In the genomic region with DNA sequence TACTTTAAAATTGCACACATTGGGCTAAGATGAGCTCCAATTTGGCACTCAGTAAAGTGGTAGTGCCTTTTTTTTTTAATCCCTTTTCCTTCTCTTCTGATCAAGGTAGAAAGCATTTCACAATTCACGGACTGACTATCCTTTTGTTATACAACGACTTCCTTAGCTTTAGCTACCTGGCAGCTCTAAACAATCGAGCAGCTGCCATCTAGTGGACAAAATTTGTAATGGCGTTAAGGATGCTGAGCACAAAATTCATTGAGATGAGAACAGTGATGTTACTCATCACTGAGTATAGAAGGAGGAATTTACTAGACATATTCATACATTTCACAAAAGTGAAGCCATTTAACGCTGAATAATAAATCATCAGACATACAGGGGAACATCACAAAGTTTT, we compare ENCODE assay signal across 9 mouse cellular contexts.
DNase-seq lines count a peak whose midpoint lies in the region; ATAC-seq and TF ChIP-seq lines count a peak whose summit lies in the region.
"Had no signal": no experiment of that assay in that cellular context is flagged by ENCODE, and none has a peak within 500 bp of the region (broad histone marks: within the 10 kb centered on the region; RNA-seq: fewer than 3 reads in every experiment).

No protein-coding gene starts in this region.

- in situ Hi-C loops in Patski (cut with MboI; ENCODE audit: low pct_unique_long_range_greater_than_20kb) = no loop called here

- CTCF ChIA-PET in Patski (lab: Charles Lee) = interaction anchor here (0.9 to 1.6 kb wide), 4 partner anchors 11 to 718 kb away, joined by 3 to 5 read pairs (median 4); no protein-coding TSS in a partner anchor

- TF ChIP-seq CTCF in Patski (IDR thresholded peaks at IDR 0.05) = peak; percentile 74

- peak; percentile 67 for ATAC-seq in Patski
- ATAC-seq in midbrain, embryonic 11.5 days (ENCODE audit: low FRiP score) = peak; percentile 76

- no peaks in the 10 kb centered on the region for H3K36me3 ChIP-seq in heart, embryonic 10.5 days
- no peaks in the 10 kb centered on the region for H3K36me3 ChIP-seq in midbrain, embryonic 11.5 days (ENCODE audit: control insufficient read depth, insufficient read depth, low read length)
- H3K36me3 ChIP-seq: liver, embryonic 15.5 days had no signal

- H3K27me3 ChIP-seq in heart, embryonic 10.5 days (ENCODE audit: insufficient read depth, poor library complexity, severe bottlenecking) = no peaks in the 10 kb centered on the region
- H3K27me3 ChIP-seq in Patski = peaks cover 4% of the 10 kb centered on the region
- H3K27me3 ChIP-seq in midbrain, embryonic 11.5 days (ENCODE audit: control insufficient read depth, insufficient read depth, low read length) = no peaks in the 10 kb centered on the region
- H3K27me3 ChIP-seq: liver, embryonic 15.5 days had no signal

- no peak overlapping the region for H3K4me2 ChIP-seq in midbrain, embryonic 11.5 days
- H3K4me2 ChIP-seq: liver, embryonic 15.5 days had no signal

- POLR2A ChIA-PET in Patski (lab: Charles Lee) = no interaction called here

- DNase-seq in heart, adult 18-20 months = peak; percentile 14 to 45
- no peak for DNase-seq in heart, embryonic 10.5 days (ENCODE audit: low spot score)
- DNase-seq in Patski (ENCODE audit: low read depth, low spot score) = peak; percentile 15
- peak; percentile 79 to 83 for DNase-seq in cerebellum, postnatal 14 days
- DNase-seq in heart, postnatal 4 days = peak; percentile 40
- DNase-seq in layer of hippocampus, postnatal 10 days (ENCODE audit: low spot score in 2 of 2) = peak; percentile 59 to 71
- DNase-seq in midbrain, embryonic 11.5 days (ENCODE audit: low spot score, missing footprints) = peak; percentile 97
- DNase-seq in testis, postnatal 10 days (ENCODE audit: low spot score) = peak; percentile 44

- under 1% methylated on average over 5 of the region's 5 CpGs for WGBS in heart, embryonic 10.5 days
- WGBS in midbrain, embryonic 11.5 days = 2% methylated on average over 5 of the region's 5 CpGs

- no peak overlapping the region for H3K27ac ChIP-seq in heart, embryonic 10.5 days
- no peak overlapping the region for H3K27ac ChIP-seq in midbrain, embryonic 11.5 days (ENCODE audit: low read depth, low read length)
- H3K27ac ChIP-seq: liver, embryonic 15.5 days had no signal

- H3K9ac ChIP-seq in midbrain, embryonic 11.5 days (ENCODE audit: low read length) = no peak overlapping the region
- H3K9ac ChIP-seq: liver, embryonic 15.5 days had no signal

- no peak overlapping the region for H3K4me3 ChIP-seq in heart, embryonic 10.5 days
- no peak overlapping the region for H3K4me3 ChIP-seq in midbrain, embryonic 11.5 days (ENCODE audit: low read depth, low read length)
- H3K4me3 ChIP-seq: liver, embryonic 15.5 days had no signal

- H3K9me3 ChIP-seq in heart, embryonic 10.5 days = no peaks in the 10 kb centered on the region
- H3K9me3 ChIP-seq in midbrain, embryonic 11.5 days (ENCODE audit: control insufficient read depth, low read length) = no peaks in the 10 kb centered on the region
- H3K9me3 ChIP-seq: liver, embryonic 15.5 days had no signal

- H3K4me1 ChIP-seq in heart, embryonic 10.5 days = no peaks in the 10 kb centered on the region
- no peaks in the 10 kb centered on the region for H3K4me1 ChIP-seq in midbrain, embryonic 11.5 days (ENCODE audit: control insufficient read depth, insufficient read depth, low read length)
- H3K4me1 ChIP-seq: liver, embryonic 15.5 days had no signal
